Mouse (Mus musculus) G1E-ER4 (cell line): ENCODE data around the gene Cnppd1. TPM values are rescaled to one million over a fixed set of nuclear protein-coding genes. Genes with fewer than 3 reads are reported as not detected.
A peak's percentile ranks its signal among the peaks of the same experiment; 100 is the strongest.

Source experiments
- GATA1 ChIP-seq: IDR thresholded peaks from one replicate; pipeline ENCODE4 v1.8.0; 2012; ENCODE audit warnings: low read length, inconsistent platforms
- polyA plus RNA-seq: library from polyadenylated mRNA; stranded (reverse); fragments of >175 nt; gene quantifications from 2 replicates; pipeline ENCODE4 v1.2.3, GENCODE M21; 2012

The Cnppd1 gene
- polyA plus RNA-seq, 1 experiment: 92.2 TPM

DNA sequence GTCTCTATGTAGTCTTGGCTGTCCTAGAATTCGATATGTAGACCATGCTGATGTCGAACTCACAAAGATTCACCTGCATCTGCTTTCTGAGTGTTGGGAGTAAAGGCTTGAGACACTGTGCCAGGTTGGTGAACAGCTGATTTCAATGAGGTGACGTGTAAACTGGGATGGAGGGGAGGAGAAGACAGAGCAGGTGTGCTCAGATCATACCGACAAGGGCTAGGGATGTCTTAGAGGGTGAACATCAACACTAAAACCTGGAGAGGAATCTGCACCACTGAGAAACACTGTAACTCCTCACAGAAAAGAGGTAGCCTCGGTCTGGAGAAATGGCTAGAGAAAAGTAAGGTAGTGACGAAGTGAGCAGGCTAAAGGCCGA lies 25.6 kb upstream of the Cnppd1 start:
- TF ChIP-seq GATA1: no peak

GRCm38 (mm10) chr1:75160256-75160617 lies 17.7 kb upstream of the Cnppd1 start:
- no peak for TF ChIP-seq GATA1

DNA sequence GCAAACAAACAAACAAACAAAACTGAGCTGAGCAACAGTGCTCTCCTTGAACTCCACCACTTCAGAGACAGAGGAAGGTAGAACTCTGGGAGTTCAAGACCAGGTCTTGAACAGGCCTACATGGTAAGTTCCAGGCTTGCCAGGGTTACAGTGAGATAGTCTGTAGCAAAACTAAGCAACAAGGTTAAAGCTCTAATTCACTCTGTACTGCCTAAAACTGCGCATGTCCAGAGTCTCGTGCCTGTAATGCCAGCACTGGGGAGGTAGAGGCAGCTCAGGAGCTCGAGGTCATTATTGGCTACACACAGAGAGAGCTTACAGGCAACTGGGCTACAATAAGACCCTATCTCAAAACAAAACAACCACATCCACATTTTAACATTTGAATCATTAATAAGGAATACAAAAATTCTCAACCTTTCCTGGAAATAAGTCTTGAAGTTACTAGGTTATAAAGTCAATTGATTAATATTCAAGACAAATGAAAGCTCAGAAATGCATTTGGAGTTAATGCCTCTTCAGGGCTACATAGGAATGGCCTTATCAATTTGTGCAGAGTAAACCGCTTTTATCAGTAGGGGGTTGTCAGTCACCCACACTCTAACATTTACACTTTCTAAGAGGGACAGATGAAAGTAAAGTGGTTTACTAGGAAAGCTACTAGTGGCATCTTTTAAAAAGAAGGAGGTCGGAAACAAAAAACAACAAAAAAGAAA lies 17.2 kb upstream of the Cnppd1 start:
- TF ChIP-seq GATA1: peak; percentile 82

GRCm38 (mm10) chr1:75158990-75159389 lies 16.5 kb upstream of the Cnppd1 start:
- no peak for TF ChIP-seq GATA1

- no peak for TF ChIP-seq GATA1
These were observed 13.3 kb upstream of the Cnppd1 start for GRCm38 (mm10) chr1:75155837-75156236.

GRCm38 (mm10) chr1:75148727-75149126 lies 6.2 kb upstream of the Cnppd1 start:
- TF ChIP-seq GATA1: no peak

- no peak for TF ChIP-seq GATA1
These were observed 5.1 kb upstream of the Cnppd1 start for GRCm38 (mm10) chr1:75147411-75148135.

DNA sequence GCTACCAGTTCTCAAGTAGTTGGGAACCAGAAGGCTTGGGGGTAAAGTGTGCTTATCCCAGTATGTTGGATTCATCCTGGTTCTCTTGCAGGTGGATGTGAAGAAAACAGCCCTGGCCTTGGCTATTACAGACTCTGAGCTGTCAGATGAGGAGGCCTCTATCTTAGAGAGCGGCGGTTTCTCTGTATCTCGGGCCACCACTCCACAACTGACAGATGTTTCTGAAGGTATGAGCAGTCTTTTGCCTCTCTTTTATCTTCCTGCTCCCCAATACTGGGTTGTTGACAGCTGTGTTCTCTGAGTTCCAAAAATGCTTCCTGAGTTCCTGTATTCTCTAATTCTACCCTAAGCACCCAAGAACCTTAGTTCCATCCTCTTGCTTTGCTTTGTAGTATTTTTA lies 3.1 kb upstream of the Cnppd1 start:
- TF ChIP-seq GATA1: no peak

DNA sequence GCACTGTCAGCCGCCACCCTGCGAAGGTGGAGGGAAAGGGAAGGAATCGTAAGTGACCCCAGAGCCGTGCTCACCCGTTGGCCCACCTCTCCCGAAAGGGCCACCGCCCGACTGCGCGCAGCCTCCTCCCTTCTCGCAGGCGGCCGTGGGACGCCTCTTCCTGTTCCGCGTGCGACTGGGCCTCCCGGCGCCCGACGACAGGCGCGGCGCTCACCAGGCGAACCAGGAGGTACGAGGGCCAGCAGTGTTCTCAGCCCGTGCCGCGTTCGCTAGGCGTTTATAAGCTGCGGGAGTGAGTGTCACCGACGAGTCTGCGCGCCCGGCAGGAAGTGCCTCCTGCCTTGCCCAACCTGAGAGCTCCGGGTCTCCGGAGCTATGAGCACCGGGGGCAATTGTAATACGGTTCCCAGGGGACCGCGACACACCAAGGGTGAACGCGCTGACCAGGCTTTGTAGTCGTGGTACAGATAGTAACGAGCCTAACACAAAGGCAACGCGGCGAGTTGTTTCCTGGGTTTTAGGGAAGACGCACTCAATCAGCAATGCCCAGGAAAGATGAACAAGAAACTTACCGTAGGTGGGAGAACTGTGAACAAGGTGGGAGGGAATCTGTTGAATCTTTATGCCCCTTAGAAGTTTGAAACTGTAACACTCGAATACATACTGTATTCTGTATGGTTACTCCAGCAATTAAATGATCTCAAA lies 873 bp downstream of the Cnppd1 start:
- TF ChIP-seq GATA1: no peak

DNA sequence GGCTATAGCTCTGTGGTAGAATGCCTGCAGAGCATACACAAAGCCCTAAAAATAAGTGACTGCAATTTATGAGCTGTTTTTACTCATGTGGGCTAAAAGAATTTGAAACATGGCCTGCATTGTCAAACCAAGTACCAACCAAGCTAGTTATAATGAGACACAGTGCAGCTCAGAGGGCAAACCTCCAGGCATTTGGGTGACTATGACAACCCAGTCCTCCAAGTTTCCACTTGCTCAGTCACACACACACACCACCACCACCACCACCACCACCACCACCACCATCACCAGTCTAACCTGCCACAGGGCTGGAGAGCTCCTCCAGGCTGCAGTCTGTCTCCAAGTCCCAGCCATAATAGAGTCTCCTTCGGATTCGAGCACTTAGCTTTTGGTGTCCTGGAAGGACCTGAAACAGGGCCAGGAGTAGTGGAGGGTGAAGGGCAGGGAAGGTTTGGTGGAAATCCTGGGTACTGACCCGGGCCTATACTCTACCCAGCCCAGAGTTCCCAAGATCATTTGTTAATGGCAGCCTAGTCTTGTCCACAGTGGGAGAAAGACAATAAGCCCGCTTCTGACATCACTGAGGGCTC lies 1.8 kb downstream of the Cnppd1 start:
- no peak for TF ChIP-seq GATA1

- TF ChIP-seq GATA1: no peak
These were observed 4.1 kb downstream of the Cnppd1 start for GRCm38 (mm10) chr1:75138448-75138847.

- peak; percentile 93 for TF ChIP-seq GATA1
These were observed 5.8 kb downstream of the Cnppd1 start for GRCm38 (mm10) chr1:75136730-75137129.

- no peak for TF ChIP-seq GATA1
These were observed 6.2 kb downstream of the Cnppd1 start for GRCm38 (mm10) chr1:75136293-75136692.

GRCm38 (mm10) chr1:75133421-75134207 lies 8.9 kb downstream of the Cnppd1 start, which contains the start of gene Slc23a3:
Slc23a3 (minus strand) TSS chr1:75133890.
- TF ChIP-seq GATA1: no peak

GRCm38 (mm10) chr1:75128641-75129040 lies 13.9 kb downstream of the Cnppd1 start:
- no peak for TF ChIP-seq GATA1
